Mouse (Mus musculus) CH12.LX (cell line): ENCODE measurements around the gene Ciapin1.

Experiments used
- CTCF ChIP-seq, 2 experiments: IDR thresholded peaks in 1 of 2; conservative IDR thresholded peaks in 1 of 2; 2 replicates each; pipeline ENCODE4 v1.5.1; 2011 to 2012; ENCODE audit warnings: low read depth in 2 of 2, low read length in 2 of 2, improper control_type of control experiment in 1 of 2, inconsistent platforms in 1 of 2, mild to moderate bottlenecking in 1 of 2, moderate library complexity in 1 of 2
- ELF1 ChIP-seq: IDR thresholded peaks from 2 replicates; pipeline ENCODE4 v1.6.1; 2014; ENCODE audit warnings: low read depth, mild to moderate bottlenecking, inconsistent platforms, low read length, improper control_type of control experiment
- EP300 ChIP-seq: IDR thresholded peaks from 2 replicates; pipeline ENCODE4 v1.6.1; 2011; ENCODE audit warnings: low read length, improper control_type of control experiment
- MAX ChIP-seq: IDR thresholded peaks from 2 replicates; pipeline ENCODE4 v1.6.1; 2011; ENCODE audit warnings: low read length, improper control_type of control experiment
- NRF1 ChIP-seq: IDR thresholded peaks from 2 replicates; pipeline ENCODE4 v1.6.1; 2014; ENCODE audit warnings: low read depth, mild to moderate bottlenecking, inconsistent platforms, low read length, improper control_type of control experiment, moderate library complexity
- POLR2A ChIP-seq: IDR thresholded peaks from 2 replicates; pipeline ENCODE4 v1.6.1; 2011; ENCODE audit warnings: low read depth, mild to moderate bottlenecking, improper control_type of control experiment, low read length
- USF1 ChIP-seq: IDR thresholded peaks from 2 replicates; pipeline ENCODE4 v1.6.1; 2014; ENCODE audit warnings: low read depth, mild to moderate bottlenecking, inconsistent platforms, low read length, improper control_type of control experiment
- ZC3H11A ChIP-seq: IDR thresholded peaks from 2 replicates; pipeline ENCODE4 v1.6.1; 2012; ENCODE audit warnings: low read depth, mild to moderate bottlenecking, inconsistent platforms, low read length, improper control_type of control experiment

GRCm38 (mm10) chr8:94866921-94867320, 28.8 kb upstream of the Ciapin1 start:
- no peak for TF ChIP-seq EP300
- no peak for TF ChIP-seq NRF1
- TF ChIP-seq ZC3H11A = no peak
- TF ChIP-seq CTCF (conservative IDR thresholded peaks at IDR 0.05 in 1 of 2, IDR thresholded peaks at IDR 0.05 in 1 of 2; ENCODE audit: low read depth in 2 of 2, low read length in 2 of 2) = no peak
- no peak for TF ChIP-seq POLR2A
- TF ChIP-seq MAX = no peak
- no peak for TF ChIP-seq USF1
- no peak for TF ChIP-seq ELF1
